Mouse (Mus musculus) heart, embryonic 14.5 days (tissue): ENCODE data around the gene Ubl7. TPM values are rescaled to one million over a fixed set of nuclear protein-coding genes. Genes with fewer than 3 reads are reported as not detected.

Experiments used
- ATAC-seq: fragments of 200-750 bp; cut with Nextera tagmentation; 2 replicates; pipeline ENCODE4 v1.8.0; 2017; ENCODE audit warnings: low read depth, moderate TSS enrichment; ENCODE audit not compliant: insufficient number of reproducible peaks, insufficient read depth, low FRiP score
- H3K27ac ChIP-seq, 2 experiments: fragments of 200-500 bp in 1 of 2; fragments of 300-500 bp in 1 of 2; sonication (generic) in 1 of 2; replicated peaks in 1 of 2; 2 replicates each; pipeline ENCODE4 v1.5.1; 2012 to 2014; ENCODE audit warnings: low read depth in 2 of 2, low read length in 2 of 2, control low read depth in 1 of 2, mild to moderate bottlenecking in 1 of 2, mixed read lengths in 1 of 2; ENCODE audit not compliant: control insufficient read depth in 1 of 2, insufficient read depth in 1 of 2
- H3K27me3 ChIP-seq: fragments of 300-500 bp; sonication (generic); 2 replicates; pipeline ENCODE4 v1.6.1; 2014; ENCODE audit warnings: mild to moderate bottlenecking, low read length, control low read depth; ENCODE audit not compliant: control insufficient read depth, insufficient read depth
- H3K36me3 ChIP-seq: fragments of 300-500 bp; sonication (generic); 2 replicates; pipeline ENCODE4 v1.6.1; 2014; ENCODE audit warnings: mild to moderate bottlenecking, control low read depth, low read length, mixed read lengths; ENCODE audit not compliant: control insufficient read depth, insufficient read depth
- H3K4me1 ChIP-seq, 2 experiments: fragments of 200-500 bp in 1 of 2; fragments of 300-500 bp in 1 of 2; sonication (generic) in 1 of 2; 2 replicates each; pipeline ENCODE4 v1.6.1; 2012 to 2014; ENCODE audit warnings: low read length in 2 of 2, control low read depth in 1 of 2, mixed read lengths in 1 of 2; ENCODE audit not compliant: control insufficient read depth in 2 of 2, insufficient read depth in 2 of 2
- H3K4me2 ChIP-seq: fragments of 300-500 bp; sonication (generic); 2 replicates; pipeline ENCODE4 v1.6.1; 2014; ENCODE audit warnings: mild to moderate bottlenecking, low read length
- H3K4me3 ChIP-seq, 2 experiments: fragments of 200-500 bp in 1 of 2; fragments of 300-500 bp in 1 of 2; sonication (generic) in 1 of 2; 2 replicates each; pipeline ENCODE4 v1.5.1; 2012 to 2014; ENCODE audit warnings: low read length in 2 of 2, mild to moderate bottlenecking in 2 of 2, control low read depth in 1 of 2, low read depth in 1 of 2, moderate library complexity in 1 of 2; ENCODE audit not compliant: control insufficient read depth in 1 of 2, insufficient read depth in 1 of 2
- H3K9ac ChIP-seq: fragments of 300-500 bp; sonication (generic); 2 replicates; pipeline ENCODE4 v1.6.1; 2014; ENCODE audit warnings: mild to moderate bottlenecking, low read length
- H3K9me3 ChIP-seq: fragments of 300-500 bp; sonication (generic); 2 replicates; pipeline ENCODE4 v1.6.1; 2016; ENCODE audit warnings: low read length, control low read depth; ENCODE audit not compliant: control insufficient read depth
- WGBS: fragments of 180-500 bp; shearing (Covaris S2); extraction: QIAGEN DNeasy Blood & Tissue Kit; methylation state at CpG from one replicate; pipeline ENCODE4 v1.1.7; 2014; 5-methylcytosine and 5-hydroxymethylcytosine counted together
- polyA plus RNA-seq: library from polyadenylated mRNA; unstranded; fragments of >200 nt; fragmentation: Nextera tagmentation; extraction: Ambion mirVana; gene quantifications from 2 replicates; pipeline ENCODE4 v1.2.1, GENCODE M21; 2014

The Ubl7 gene
- polyA plus RNA-seq, 1 experiment from 2014 or later = 107 TPM

GRCm38 (mm10) chr9:57900478-57900877 lies 10.3 kb upstream of the Ubl7 start:
- peaks cover 4 to 16% of the 10 kb centered on the region in 2 experiments; a peak in 3 of 4 replicates for H3K4me1 ChIP-seq
- ATAC-seq = no peak
- H3K27ac ChIP-seq = no peak overlapping the region
- 24% methylated on average over 10 of the region's 10 CpGs for WGBS
- no peaks in the 10 kb centered on the region for H3K9me3 ChIP-seq
- H3K9ac ChIP-seq = no peak overlapping the region; the same call in 1 of the 2 replicates
- H3K36me3 ChIP-seq = no peaks in the 10 kb centered on the region
- H3K4me3 ChIP-seq = no peak overlapping the region
- H3K27me3 ChIP-seq = no peaks in the 10 kb centered on the region
- H3K4me2 ChIP-seq = peak overlapping the region; percentile 55

- H3K9ac ChIP-seq = peak overlapping the region; percentile 31; the same call in 1 of the 2 replicates
- no peaks in the 10 kb centered on the region for H3K9me3 ChIP-seq
- H3K27me3 ChIP-seq = no peaks in the 10 kb centered on the region
- peak overlapping the region; percentile 10 to 32; a peak in 2 of 4 replicates for H3K27ac ChIP-seq
- ATAC-seq = no peak
- H3K4me1 ChIP-seq = peaks cover 4 to 16% of the 10 kb centered on the region in 2 experiments; a peak in 3 of 4 replicates
- no peaks in the 10 kb centered on the region for H3K36me3 ChIP-seq
- H3K4me3 ChIP-seq = peak overlapping the region in 1 of 2 experiments; percentile 5; a peak in 1 of 4 replicates
- 8% methylated on average over 9 of the region's 9 CpGs for WGBS
- peak overlapping the region; percentile 55 for H3K4me2 ChIP-seq
Observed at GRCm38 (mm10) chr9:57901197-57901596, 9.6 kb upstream of the Ubl7 start.

GRCm38 (mm10) chr9:57901601-57902000 lies 9.2 kb upstream of the Ubl7 start:
- H3K9ac ChIP-seq = no peak overlapping the region
- H3K4me2 ChIP-seq = no peak overlapping the region
- no peaks in the 10 kb centered on the region for H3K36me3 ChIP-seq
- no peak for ATAC-seq
- peak overlapping the region; percentile 10 to 32; a peak in 2 of 4 replicates for H3K27ac ChIP-seq
- H3K27me3 ChIP-seq = no peaks in the 10 kb centered on the region
- peaks cover 4 to 16% of the 10 kb centered on the region in 2 experiments; a peak in 3 of 4 replicates for H3K4me1 ChIP-seq
- H3K9me3 ChIP-seq = no peaks in the 10 kb centered on the region
- H3K4me3 ChIP-seq = no peak overlapping the region
- whole genome bisulfite sequencing = 75% methylated on average over 3 of the region's 3 CpGs

GRCm38 (mm10) chr9:57902132-57902531 lies 8.6 kb upstream of the Ubl7 start:
- Histone ChIP-seq H3K27ac (no peak overlapping the region), H3K27me3 (no peaks in the 10 kb centered on the region), H3K4me3 (no peak overlapping the region), H3K9me3 (no peaks in the 10 kb centered on the region), H3K4me2 (no peak overlapping the region), H3K36me3 (no peaks in the 10 kb centered on the region), H3K9ac (no peak overlapping the region), H3K4me1 (peaks cover 4 to 16% of the 10 kb centered on the region in 2 experiments; a peak in 3 of 4 replicates)
- 79% methylated on average over 4 of the region's 4 CpGs for WGBS
- ATAC-seq = no peak

- ATAC-seq = 0 out of 2 replicates have a peak, but pooled peaks have one; percentile 43
- no peaks in the 10 kb centered on the region for H3K27me3 ChIP-seq
- H3K9ac ChIP-seq = no peak overlapping the region
- WGBS = 36% methylated on average over 8 of the region's 8 CpGs
- no peak overlapping the region for H3K4me3 ChIP-seq
- H3K27ac ChIP-seq = no peak overlapping the region
- H3K4me1 ChIP-seq = peaks cover 4 to 16% of the 10 kb centered on the region in 2 experiments; a peak in 3 of 4 replicates
- no peak overlapping the region for H3K4me2 ChIP-seq
- H3K36me3 ChIP-seq = no peaks in the 10 kb centered on the region
- no peaks in the 10 kb centered on the region for H3K9me3 ChIP-seq
Observed at GRCm38 (mm10) chr9:57903589-57904249, 7.1 kb upstream of the Ubl7 start.

GRCm38 (mm10) chr9:57904250-57904644 lies 6.5 kb upstream of the Ubl7 start:
- no peak for ATAC-seq
- H3K36me3 ChIP-seq = no peaks in the 10 kb centered on the region
- no peaks in the 10 kb centered on the region for H3K27me3 ChIP-seq
- no peak overlapping the region for H3K4me2 ChIP-seq
- no peak overlapping the region for H3K27ac ChIP-seq
- H3K9me3 ChIP-seq = no peaks in the 10 kb centered on the region
- peaks cover 4 to 16% of the 10 kb centered on the region in 2 experiments; a peak in 3 of 4 replicates for H3K4me1 ChIP-seq
- WGBS = 87% methylated on average over 5 of the region's 5 CpGs
- H3K4me3 ChIP-seq = no peak overlapping the region
- no peak overlapping the region for H3K9ac ChIP-seq

GRCm38 (mm10) chr9:57907206-57907605 lies 3.6 kb upstream of the Ubl7 start:
- 73% methylated on average over 6 of the region's 6 CpGs for WGBS
- no peaks in the 10 kb centered on the region for H3K9me3 ChIP-seq
- H3K4me3 ChIP-seq = no peak overlapping the region
- H3K4me2 ChIP-seq = no peak overlapping the region
- no peaks in the 10 kb centered on the region for H3K36me3 ChIP-seq
- no peak overlapping the region for H3K9ac ChIP-seq
- no peak overlapping the region for H3K27ac ChIP-seq
- H3K4me1 ChIP-seq = peaks cover 3 to 15% of the 10 kb centered on the region in 2 experiments
- H3K27me3 ChIP-seq = no peaks in the 10 kb centered on the region
- ATAC-seq = no peak
